Mouse (Mus musculus) heart, adult 2 months (tissue): ENCODE measurements around the gene Aatk. TPM values are rescaled to one million over a fixed set of nuclear protein-coding genes. Genes with fewer than 3 reads are reported as not detected.
A peak's percentile ranks its signal among the peaks of the same experiment; 100 is the strongest.

Experiments used
- DNase-seq, 2 experiments: peaks; one replicate each; pipeline ENCODE4 v3.0.0; 2021
- H3K27ac ChIP-seq: fragments of 200-600 bp; 2 replicates; pipeline ENCODE4 v1.8.1; 2022
- H3K27me3 ChIP-seq: fragments of 200-500 bp; 2 replicates; pipeline ENCODE4 v1.6.1; 2012; ENCODE audit warnings: mild to moderate bottlenecking, low read length, inconsistent platforms, mixed read lengths; ENCODE audit not compliant: control insufficient read depth, insufficient read depth
- H3K36me3 ChIP-seq: fragments of 200-500 bp; 2 replicates; pipeline ENCODE4 v1.6.1; 2012; ENCODE audit warnings: low read length, inconsistent platforms; ENCODE audit not compliant: control insufficient read depth, insufficient read depth
- H3K4me1 ChIP-seq: fragments of 200-500 bp; 2 replicates; pipeline ENCODE4 v1.6.1; 2011; ENCODE audit warnings: low read length; ENCODE audit not compliant: control insufficient read depth, insufficient read depth
- H3K4me3 ChIP-seq: fragments of 200-600 bp; 2 replicates; pipeline ENCODE4 v1.8.1; 2022
- H3K79me2 ChIP-seq: fragments of 200-500 bp; replicated peaks from 2 replicates; pipeline ENCODE4 v1.6.1; 2012; ENCODE audit warnings: mild to moderate bottlenecking, inconsistent platforms, low read length, moderate library complexity, mixed read lengths; ENCODE audit not compliant: control insufficient read depth, insufficient read depth
- H3K9ac ChIP-seq: fragments of 200-500 bp; 2 replicates; pipeline ENCODE4 v1.6.1; 2012; ENCODE audit warnings: low read depth, mild to moderate bottlenecking, control low read depth, inconsistent platforms, low read length, mixed read lengths
- CTCF ChIP-seq: fragments of 200-600 bp; IDR thresholded peaks from 2 replicates; pipeline ENCODE4 v1.8.1; 2022; ENCODE audit warnings: antibody characterized with exemption, mild to moderate bottlenecking, moderate library complexity
- EP300 ChIP-seq: fragments of 200-500 bp; IDR thresholded peaks from 2 replicates; pipeline ENCODE4 v1.6.1; 2011; ENCODE audit warnings: low read depth, low read length, control low read depth; ENCODE audit not compliant: insufficient read depth
- POLR2A ChIP-seq: fragments of 200-500 bp; IDR thresholded peaks from 2 replicates; pipeline ENCODE4 v1.6.1; 2011; ENCODE audit warnings: mild to moderate bottlenecking, low read depth, low read length, control low read depth; ENCODE audit not compliant: insufficient read depth
- WGBS: fragments of 180-500 bp; shearing (Covaris S2); methylation state at CpG from one replicate; pipeline ENCODE4 v1.1.7; 2018; 5-methylcytosine and 5-hydroxymethylcytosine counted together
- intact Hi-C: fragments of 180-260 bp; cut with DNase I; formaldehyde crosslinking; loops from one replicate; pipeline ENCODE4 v1.15.1; 2025
- polyA plus RNA-seq: library from polyadenylated mRNA; depleted of rRNA; stranded (reverse); fragments of >200 nt; gene quantifications from 2 replicates; pipeline ENCODE4 v1.2.3, GENCODE M21; 2012
- total RNA-seq, 2 experiments: library from RNA; stranded (reverse); gene quantifications; 2 replicates each; pipeline ENCODE4 v1.2.3; 2021

Gene Aatk
- total and polyA plus RNA-seq, 3 experiments, result 3.6 to 10.3 (median 4.7) TPM

DNA sequence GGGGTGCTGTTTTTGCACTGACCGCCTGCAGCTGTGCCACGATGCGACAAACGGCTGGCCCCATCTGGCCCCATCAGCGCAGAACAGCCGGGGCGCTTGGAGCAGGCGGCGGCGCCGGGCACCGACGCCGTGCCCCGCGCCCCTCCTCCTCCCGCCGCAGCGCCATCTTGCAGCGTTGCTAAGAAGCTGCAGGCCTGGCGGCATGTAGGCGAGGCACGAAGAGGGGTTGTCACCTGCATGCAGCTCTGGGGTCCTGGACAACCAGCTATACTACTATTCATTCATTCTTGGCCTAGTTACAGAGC is 1.2 kb upstream of the Aatk start:
- Histone ChIP-seq H3K27me3 (peaks cover 9% of the 10 kb centered on the region), H3K9ac (no peak overlapping the region), H3K4me3 (no peak overlapping the region), H3K27ac (no peak overlapping the region), H3K4me1 (peaks cover 4% of the 10 kb centered on the region), H3K36me3 (no peaks in the 10 kb centered on the region), H3K79me2 (no peaks in the 10 kb centered on the region)
- intact Hi-C loops, result no loop called here
- WGBS, result 25% methylated on average over 23 of the region's 23 CpGs
- DNase-seq, result no peak
- TF ChIP-seq EP300, result no peak
- TF ChIP-seq POLR2A, result no peak
- TF ChIP-seq CTCF, result no peak

DNA sequence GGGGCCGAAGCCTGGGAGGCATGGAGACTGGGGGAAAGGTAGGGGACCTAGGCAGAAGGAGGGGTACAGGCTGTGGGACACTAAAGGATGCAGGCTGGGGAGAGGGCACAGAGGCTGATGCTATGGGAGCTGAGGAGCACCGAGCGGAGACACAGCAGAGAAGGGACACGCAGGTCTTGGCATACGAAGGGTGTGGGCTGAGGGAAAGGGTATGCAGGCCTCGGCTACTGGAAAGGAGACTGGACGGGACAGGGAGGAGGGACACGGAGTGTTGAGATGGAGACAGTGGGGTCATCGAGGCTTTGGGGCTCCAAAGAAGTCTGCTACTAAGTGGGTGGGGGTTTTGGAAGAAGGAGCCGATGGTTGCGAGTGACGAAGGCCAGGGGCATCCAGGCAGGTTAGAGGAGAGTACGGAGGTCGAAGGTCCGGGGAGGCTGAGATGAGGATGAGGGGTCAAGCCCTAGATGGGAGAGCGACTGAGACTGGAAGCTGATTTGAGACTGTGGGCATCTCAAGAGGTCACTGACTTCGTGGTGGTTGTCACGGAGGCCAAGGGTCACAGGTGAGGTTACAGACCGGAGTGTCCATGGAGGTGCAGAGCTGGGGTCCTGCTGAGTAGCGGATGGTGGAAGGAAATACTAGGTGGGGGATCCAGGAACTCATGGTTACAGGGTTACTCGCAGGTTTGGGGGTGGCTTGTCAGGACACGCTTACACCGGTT is 724 bp upstream of the Aatk start:
- no peak for TF ChIP-seq EP300
- no peak for TF ChIP-seq POLR2A
- no peak for TF ChIP-seq CTCF
- 36% methylated on average over 23 of the region's 23 CpGs for WGBS
- H3K4me1 ChIP-seq, result peaks cover 6% of the 10 kb centered on the region
- peak overlapping the region; percentile 41; the same call in 1 of the 2 replicates for H3K9ac ChIP-seq
- H3K36me3 ChIP-seq, result no peaks in the 10 kb centered on the region
- intact Hi-C loops, result no loop called here
- DNase-seq, result no peak
- no peak overlapping the region for H3K4me3 ChIP-seq
- peaks cover 9% of the 10 kb centered on the region for H3K27me3 ChIP-seq
- no peak overlapping the region for H3K27ac ChIP-seq
- H3K79me2 ChIP-seq, result no peaks in the 10 kb centered on the region

DNA sequence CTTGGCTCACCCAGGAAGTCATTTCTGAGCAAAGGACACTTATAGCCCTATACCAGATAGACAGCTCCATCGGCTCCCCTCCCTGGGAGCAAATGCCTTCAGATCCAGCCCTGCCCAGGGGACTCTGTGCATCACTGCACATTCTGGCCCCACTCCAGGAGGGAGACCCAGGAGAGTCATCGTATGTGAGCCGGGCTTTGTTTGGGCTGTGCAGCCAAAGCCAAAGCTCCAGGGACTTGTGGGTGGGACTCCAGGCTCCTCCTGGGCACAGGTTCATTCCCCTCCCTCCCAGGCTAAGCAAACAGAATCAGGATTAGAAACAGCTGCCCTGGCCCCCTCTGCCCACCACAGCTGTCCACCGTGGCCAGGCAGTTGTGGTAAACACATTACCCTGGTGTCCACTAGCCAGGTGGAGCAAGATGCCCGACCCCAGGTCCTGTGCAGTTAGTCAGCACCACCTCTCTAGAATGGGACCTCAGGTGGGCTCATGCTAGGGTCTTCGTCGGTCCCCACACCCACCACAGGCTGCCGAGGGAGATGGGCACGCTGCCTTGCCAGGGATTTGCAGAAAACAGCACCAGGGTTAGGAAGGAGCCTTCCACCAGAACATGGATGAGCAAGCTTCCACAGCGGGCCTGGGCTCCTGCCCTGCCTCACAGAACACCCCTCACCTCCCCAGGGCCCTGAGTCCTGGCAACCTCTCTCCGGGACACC is 971 bp downstream of the Aatk start:
- peak; percentile 34 to 49 for DNase-seq
- H3K27ac ChIP-seq, result peak overlapping the region; percentile 60
- H3K4me3 ChIP-seq, result peak overlapping the region; percentile 61

GRCm38 (mm10) chr11:120045341-120045740 is 1.6 kb downstream of the Aatk start:
- intact Hi-C loops, result no loop called here
- Histone ChIP-seq H3K27me3 (peaks cover 9% of the 10 kb centered on the region), H3K4me3 (no peak overlapping the region), H3K9ac (no peak overlapping the region), H3K4me1 (peaks cover 20% of the 10 kb centered on the region), H3K27ac (peak overlapping the region; percentile 60; the same call in 1 of the 2 replicates), H3K79me2 (no peaks in the 10 kb centered on the region), H3K36me3 (no peaks in the 10 kb centered on the region)
- 85% methylated on average over 4 of the region's 4 CpGs for WGBS
- DNase-seq, result no peak
- TF ChIP-seq CTCF (no peak), POLR2A (no peak), EP300 (no peak)

More for the DNA sequence above, 971 bp downstream of the Aatk start:
- intact Hi-C loops, result no loop called here
- Histone ChIP-seq H3K79me2 (no peaks in the 10 kb centered on the region), H3K36me3 (no peaks in the 10 kb centered on the region), H3K9ac (peak overlapping the region; percentile 73), H3K4me1 (peaks cover 17% of the 10 kb centered on the region), H3K27me3 (peaks cover 9% of the 10 kb centered on the region)
- TF ChIP-seq EP300 (no peak), POLR2A (no peak), CTCF (no peak)
- WGBS, result 63% methylated on average over 11 of the region's 11 CpGs

- peak in 1 of 2 experiments; percentile 50 for DNase-seq
- TF ChIP-seq EP300 (no peak), CTCF (no peak), POLR2A (0 out of 2 replicates have a peak, but pooled peaks have one; percentile 18)
- no peaks in the 10 kb centered on the region for H3K36me3 ChIP-seq
- peak overlapping the region; percentile 25 for H3K9ac ChIP-seq
- 37% methylated on average over 7 of the region's 7 CpGs for WGBS
- no peak overlapping the region for H3K4me3 ChIP-seq
- H3K4me1 ChIP-seq, result peaks cover 26% of the 10 kb centered on the region
- H3K27ac ChIP-seq, result peak overlapping the region; percentile 85
- H3K79me2 ChIP-seq, result no peaks in the 10 kb centered on the region
- peaks cover 4% of the 10 kb centered on the region; the same call in 1 of the 2 replicates for H3K27me3 ChIP-seq
- intact Hi-C loops, result no loop called here
These were observed 4.7 kb downstream of the Aatk start for GRCm38 (mm10) chr11:120042141-120042838.
